Mouse (Mus musculus) thymus, postnatal 0 days (tissue): Measurements from ENCODE around the gene Fmo6. TPM values are rescaled to one million over a fixed set of nuclear protein-coding genes. Genes with fewer than 3 reads are reported as not detected.

ENCODE experiments used
- DNase-seq: peaks from one replicate; pipeline ENCODE4 v3.0.0-alpha.2; 2015; ENCODE audit warnings: low spot score
- polyA plus RNA-seq: library from polyadenylated mRNA; unstranded; fragments of >200 nt; fragmentation: Nextera tagmentation; extraction: Ambion mirVana; gene quantifications from 2 replicates; pipeline ENCODE4 v1.2.1, GENCODE M21; 2015

Fmo6 gene
- polyA plus RNA-seq, result not detected in 2 replicates

GRCm38 (mm10) chr1:162937415-162937814 lies at the start of gene Fmo6:
Gene Fmo6, minus strand, starts transcription at chr1:162937515.
- no peak for DNase-seq

- DNase-seq, result no peak
These were observed 49.5 kb upstream of the Fmo6 start for GRCm38 (mm10) chr1:162986777-162987176.

GRCm38 (mm10) chr1:162986121-162986748 lies 48.9 kb upstream of the Fmo6 start:
- no peak for DNase-seq

- no peak for DNase-seq
These were observed 47.1 kb upstream of the Fmo6 start, which contains the start of gene Fmo3 for GRCm38 (mm10) chr1:162984428-162984827. Gene Fmo3, minus strand, starts transcription at chr1:162984528.

- DNase-seq, result no peak
These were observed 26.2 kb upstream of the Fmo6 start for GRCm38 (mm10) chr1:162963556-162963955.

GRCm38 (mm10) chr1:162957422-162957821 lies 20.1 kb upstream of the Fmo6 start:
- no peak for DNase-seq

- no peak for DNase-seq
These were observed 15.8 kb upstream of the Fmo6 start for GRCm38 (mm10) chr1:162953079-162953478.

- no peak for DNase-seq
These were observed 12.4 kb upstream of the Fmo6 start for GRCm38 (mm10) chr1:162949763-162950162.

- DNase-seq, result no peak
These were observed 10.6 kb upstream of the Fmo6 start for GRCm38 (mm10) chr1:162947934-162948333.

GRCm38 (mm10) chr1:162946837-162947558 lies 9.7 kb upstream of the Fmo6 start:
- no peak for DNase-seq

GRCm38 (mm10) chr1:162943700-162944099 lies 6.4 kb upstream of the Fmo6 start:
- DNase-seq, result no peak

- no peak for DNase-seq
These were observed 1.5 kb upstream of the Fmo6 start for GRCm38 (mm10) chr1:162938696-162939351.

GRCm38 (mm10) chr1:162937970-162938695 lies 818 bp upstream of the Fmo6 start:
- no peak for DNase-seq

- no peak for DNase-seq
These were observed 2.8 kb downstream of the Fmo6 start for GRCm38 (mm10) chr1:162934374-162935012.

- DNase-seq, result no peak
These were observed 4.9 kb downstream of the Fmo6 start for GRCm38 (mm10) chr1:162932386-162932785.

- no peak for DNase-seq
These were observed 5.4 kb downstream of the Fmo6 start for GRCm38 (mm10) chr1:162931880-162932279.

GRCm38 (mm10) chr1:162931310-162931875 lies 5.9 kb downstream of the Fmo6 start:
- no peak for DNase-seq

GRCm38 (mm10) chr1:162930631-162931030 lies 6.7 kb downstream of the Fmo6 start:
- DNase-seq, result no peak

GRCm38 (mm10) chr1:162929146-162929545 lies 8.2 kb downstream of the Fmo6 start:
- DNase-seq, result no peak

GRCm38 (mm10) chr1:162925121-162925520 lies 12.2 kb downstream of the Fmo6 start:
- no peak for DNase-seq

GRCm38 (mm10) chr1:162916661-162917060 lies 20.7 kb downstream of the Fmo6 start:
- no peak for DNase-seq
